Mouse (Mus musculus) kidney, adult 2 months (tissue): ENCODE measurements around the gene Adrb1.

Experiments
- CTCF ChIP-seq: fragments of 200-500 bp; conservative IDR thresholded peaks from 2 replicates; pipeline ENCODE4 v1.5.1; 2011; ENCODE audit warnings: low read depth, mild to moderate bottlenecking, control low read depth, low read length, moderate library complexity, mixed read lengths; ENCODE audit not compliant: insufficient read depth, insufficient read length
- POLR2A ChIP-seq: fragments of 200-500 bp; IDR thresholded peaks from one replicate; pipeline ENCODE4 v1.6.1; 2011; ENCODE audit warnings: low read depth, low read length, control low read depth

- TF ChIP-seq POLR2A, result no peak
- no peak for TF ChIP-seq CTCF
These were observed 34.4 kb downstream of the Adrb1 start for GRCm38 (mm10) chr19:56756412-56756811.
